Mouse (Mus musculus) induced T-regulatory cell, adult 2 months (primary cell): Measurements from ENCODE around the gene Olfr250.
"Not testable (repeated sequence)": the region's sequence is repeated elsewhere in the genome, so short reads cannot be mapped to it uniquely, and the experiment has no call there.

Experiments used
- DNase-seq: peaks from one replicate; pipeline ENCODE4 v3.0.0-alpha.2; 2012; ENCODE audit warnings: low read depth

Olfr250 gene

DNA sequence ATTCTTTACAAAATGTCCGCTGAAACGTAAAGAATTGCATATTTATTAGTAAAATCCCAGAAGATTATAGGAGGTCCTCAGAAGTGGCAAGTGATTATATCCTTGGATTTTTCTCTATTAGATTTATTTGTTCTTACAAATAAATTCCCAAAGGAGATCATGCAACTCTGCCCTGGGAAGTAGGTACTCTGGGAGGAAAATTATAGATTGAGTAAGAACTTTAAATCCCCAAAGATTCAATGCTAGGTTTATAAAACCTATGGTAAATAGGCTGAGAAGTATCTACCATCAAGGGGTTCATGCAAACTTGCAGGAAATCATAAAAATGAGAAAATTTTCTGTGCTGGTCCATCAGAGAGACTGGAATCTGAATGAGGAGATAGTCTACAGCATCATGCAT lies at the start of gene Olfr250:
Olfr250 (plus strand) TSS at position 301 of the 400 bp plus-strand sequence.
- no peak for DNase-seq

DNA sequence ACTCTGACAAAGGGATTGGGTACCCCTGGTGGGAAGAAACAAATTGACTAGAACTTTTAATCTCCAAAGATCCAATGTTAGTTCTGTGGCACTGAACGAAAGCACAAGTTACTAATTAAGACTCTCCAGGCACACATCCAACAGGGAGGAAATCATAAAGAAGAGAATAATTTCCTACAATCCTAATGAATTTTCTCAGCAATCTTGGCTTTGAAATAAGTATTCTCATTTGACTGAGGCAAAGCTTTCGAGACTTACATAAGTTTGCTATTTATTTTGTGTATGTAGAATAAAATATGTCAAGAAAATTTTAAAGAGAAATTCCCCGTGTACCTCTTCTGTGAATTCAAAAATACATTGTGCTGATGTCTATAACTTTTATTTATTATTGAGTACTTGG lies 37.9 kb upstream of the Olfr250 start, which contains the start of gene Olfr25:
Olfr25 (plus strand) TSS at position 301 of the 400 bp plus-strand sequence.
- no peak for DNase-seq

DNA sequence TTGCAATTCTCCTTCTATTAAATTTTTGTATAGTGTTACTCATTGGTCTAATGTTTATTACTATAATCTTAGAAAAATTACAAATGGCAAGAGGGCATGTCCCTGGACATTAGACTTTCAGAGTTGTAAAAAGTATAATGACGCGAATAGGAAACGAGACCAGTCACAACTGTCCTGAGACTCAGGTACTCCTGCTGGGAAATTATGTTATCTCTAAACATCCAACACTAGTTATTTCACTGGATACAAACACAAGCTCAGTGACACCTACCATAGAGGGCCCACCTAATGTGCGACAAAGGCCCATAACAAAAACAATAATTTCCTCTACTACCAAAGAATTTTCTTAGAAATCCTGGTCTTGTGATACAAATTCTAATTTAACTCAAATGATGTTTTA lies 18.6 kb upstream of the Olfr250 start, which contains the start of gene Olfr898:
Olfr898 (plus strand) TSS at position 301 of the 400 bp plus-strand sequence.
- DNase-seq: no peak

DNA sequence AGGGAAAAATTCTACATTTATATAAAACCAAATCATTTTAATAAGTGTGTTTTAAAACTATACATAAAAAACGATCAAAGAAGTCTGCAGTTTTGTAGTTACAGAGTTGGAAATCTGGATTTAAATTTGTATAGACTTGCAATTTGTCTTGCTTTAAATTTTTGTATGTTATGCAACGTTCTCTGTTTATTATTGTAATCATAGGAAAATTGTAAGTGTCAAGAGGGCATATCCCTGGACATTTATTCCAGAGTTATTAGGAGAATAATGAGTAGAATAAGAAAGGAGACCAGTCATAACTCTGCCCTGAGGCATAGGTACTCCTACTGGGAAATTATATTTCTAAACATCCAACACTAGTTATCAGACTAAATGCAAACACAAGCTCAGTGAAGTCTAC lies 10.1 kb downstream of the Olfr250 start, which contains the start of gene Olfr251:
Olfr251 (plus strand) TSS at position 301 of the 400 bp plus-strand sequence.
- no peak for DNase-seq

DNA sequence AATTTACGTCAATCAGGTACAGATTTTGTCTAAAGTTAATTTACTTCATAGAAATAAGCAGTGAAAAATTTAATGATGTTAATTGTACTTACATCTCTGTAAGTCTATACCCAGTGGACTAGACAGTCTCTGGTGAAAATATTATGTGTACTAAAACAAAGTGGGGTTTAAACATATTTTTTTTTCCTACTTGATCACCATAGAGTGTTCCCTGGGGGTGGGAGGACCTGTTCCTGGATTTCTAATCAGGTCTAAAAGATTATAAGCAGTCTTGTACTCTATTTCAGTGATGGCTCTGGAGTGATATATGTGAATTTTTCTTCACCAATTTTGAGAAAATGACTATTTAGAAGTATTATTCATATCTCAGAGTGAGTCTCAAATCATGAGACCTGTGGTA lies 34.7 kb downstream of the Olfr250 start, which contains the start of gene Olfr147:
Olfr147 (plus strand) TSS at position 301 of the 400 bp plus-strand sequence.
- no peak for DNase-seq

DNA sequence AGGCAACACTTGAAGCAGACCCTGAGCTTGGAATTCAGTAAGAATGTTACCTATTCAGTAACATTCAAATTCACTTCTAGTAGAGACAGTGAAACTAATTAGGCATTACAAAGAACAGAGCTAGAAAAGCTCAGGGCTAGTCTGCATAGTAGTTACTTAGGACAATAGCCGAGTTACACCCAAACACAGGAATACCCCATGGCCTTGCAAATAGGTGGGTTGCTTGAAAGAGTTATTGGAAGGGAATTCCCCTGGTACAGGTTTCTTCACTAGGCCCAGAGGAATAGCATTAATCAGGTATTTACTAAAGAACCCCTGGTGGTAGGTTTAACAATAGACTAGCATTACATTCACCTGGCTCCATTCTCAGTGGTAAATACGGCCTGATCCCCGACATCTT lies 40.8 kb downstream of the Olfr250 start:
- not testable (repeated sequence) for DNase-seq

DNA sequence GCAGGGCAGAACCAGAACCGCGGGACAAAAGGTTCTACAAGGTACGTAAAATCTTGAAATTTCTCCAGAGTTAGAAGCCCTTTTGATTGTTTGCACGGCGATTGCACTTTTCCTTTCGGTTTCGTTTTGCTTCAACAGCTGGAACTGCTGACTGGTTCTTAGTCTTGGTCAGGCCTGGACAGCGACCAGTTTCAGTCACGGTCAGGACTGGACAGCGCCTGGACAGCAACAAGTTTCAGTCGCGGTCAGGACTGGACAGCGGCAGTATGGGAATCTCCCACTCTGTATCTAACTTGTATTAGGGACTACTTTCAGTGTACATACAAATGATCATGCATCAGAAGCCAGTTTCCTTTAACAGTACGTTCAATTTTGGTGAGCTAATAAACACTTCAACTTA lies 46.8 kb downstream of the Olfr250 start:
- DNase-seq: not testable (repeated sequence)
